Mouse (Mus musculus) retina, postnatal 1 day (tissue): Measurements from ENCODE around the gene Napsa.

Experiments used
- DNase-seq: peaks from one replicate; pipeline ENCODE4 v3.0.0-alpha.2; 2012

Gene Napsa

DNA sequence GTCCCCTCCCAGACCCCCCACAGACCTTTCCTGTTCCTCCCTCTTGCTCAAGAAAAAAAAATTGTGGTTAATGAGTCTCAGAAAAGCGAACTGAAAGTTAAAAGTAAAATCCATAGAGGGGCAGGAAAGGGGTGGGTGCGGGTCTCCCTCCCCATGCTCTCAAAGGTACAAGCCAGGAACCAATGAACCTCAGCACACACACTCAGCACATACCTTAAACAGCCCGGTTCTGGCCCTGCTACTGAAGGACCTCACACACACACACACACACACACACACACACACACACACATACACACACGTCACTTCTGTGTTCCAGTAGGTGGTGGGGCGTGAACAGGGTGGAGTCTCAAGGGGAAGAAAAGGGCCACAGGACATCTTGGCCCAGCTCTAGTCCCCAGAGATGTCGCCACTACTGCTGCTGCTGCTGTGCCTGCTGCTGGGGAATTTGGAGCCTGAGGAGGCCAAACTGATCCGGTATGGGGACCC is at the start of gene Napsa:
Napsa (plus strand) TSS at position 168 of the 489 bp plus-strand sequence.
- DNase-seq, result no peak

DNA sequence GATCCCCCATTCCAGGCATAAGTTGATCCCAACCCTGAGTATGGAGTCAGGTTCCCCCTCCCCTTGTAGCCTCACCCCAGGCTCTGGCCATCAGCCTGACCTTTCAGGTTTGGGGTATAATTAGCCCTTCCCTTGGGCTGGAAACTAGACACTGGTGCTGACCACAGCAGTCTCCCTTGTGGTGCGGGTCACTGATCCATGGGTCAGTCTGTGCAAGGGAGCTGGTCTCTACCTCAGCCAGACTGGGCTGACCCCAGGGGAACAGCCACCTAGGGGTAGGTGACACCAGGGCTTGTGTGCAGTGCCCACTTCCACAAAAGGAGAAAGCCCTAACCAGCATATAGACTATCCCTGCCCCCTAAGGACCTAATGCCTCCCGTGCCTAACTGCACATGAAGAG is 49.1 kb upstream of the Napsa start:
- DNase-seq, result no peak

DNA sequence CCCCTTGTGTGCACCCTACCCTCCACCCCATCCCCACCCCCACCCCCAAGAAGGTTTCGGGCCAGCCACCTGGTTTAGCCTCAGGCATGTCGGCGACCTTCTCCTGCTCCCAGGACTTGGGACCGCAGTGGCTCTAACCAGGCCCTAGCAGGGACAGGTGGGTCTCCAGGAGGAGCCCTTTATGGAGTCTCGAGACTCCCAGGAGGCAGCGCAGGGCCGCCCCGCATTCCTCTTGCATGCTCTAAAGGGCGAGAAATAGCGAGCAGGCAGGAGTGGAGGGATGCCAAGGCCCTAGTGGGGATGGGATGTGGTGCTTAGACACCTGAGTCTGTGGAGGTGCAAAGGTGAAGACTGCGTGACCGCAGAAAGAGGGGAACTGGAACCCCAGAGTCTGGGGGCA is 47.7 kb upstream of the Napsa start, which contains the start of gene Mybpc2:
Mybpc2 (minus strand) TSS at position 155 of the 400 bp plus-strand sequence.
- DNase-seq, result no peak

DNA sequence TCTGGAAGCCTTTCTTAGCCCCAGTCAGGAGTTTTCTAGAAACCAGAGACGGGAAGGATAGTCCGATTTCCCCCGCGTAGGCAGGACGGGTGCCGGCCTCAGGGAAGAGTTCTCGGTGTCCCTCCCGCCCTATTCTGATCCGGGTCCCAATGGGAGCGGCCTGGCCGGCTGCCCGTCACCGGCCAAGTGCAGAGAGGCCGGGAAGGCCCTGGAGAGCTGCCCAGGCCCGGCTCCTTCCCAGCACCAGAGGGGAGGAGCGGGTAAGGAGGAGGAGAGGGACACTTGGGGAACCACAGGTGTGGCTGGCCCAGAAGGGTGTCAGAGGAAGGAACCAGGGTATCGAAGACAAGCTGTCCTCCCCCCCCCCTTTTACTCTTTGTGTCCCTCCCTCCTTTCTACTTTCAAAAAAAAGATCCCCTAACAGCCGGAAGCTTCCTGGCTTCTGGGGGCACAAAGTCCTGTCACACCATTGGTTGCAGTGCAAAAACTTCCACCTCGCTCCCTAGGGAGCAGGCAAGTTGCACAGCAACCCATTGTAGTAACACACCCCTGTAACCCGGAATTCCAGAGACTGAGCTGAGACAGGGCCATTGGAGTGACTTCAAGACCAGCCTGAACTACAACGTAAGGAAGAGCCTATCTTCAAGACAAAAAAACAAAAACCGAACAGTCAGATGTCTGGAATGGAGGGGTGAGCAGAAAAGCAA is 46.9 kb upstream of the Napsa start:
- peak; percentile 53 for DNase-seq

DNA sequence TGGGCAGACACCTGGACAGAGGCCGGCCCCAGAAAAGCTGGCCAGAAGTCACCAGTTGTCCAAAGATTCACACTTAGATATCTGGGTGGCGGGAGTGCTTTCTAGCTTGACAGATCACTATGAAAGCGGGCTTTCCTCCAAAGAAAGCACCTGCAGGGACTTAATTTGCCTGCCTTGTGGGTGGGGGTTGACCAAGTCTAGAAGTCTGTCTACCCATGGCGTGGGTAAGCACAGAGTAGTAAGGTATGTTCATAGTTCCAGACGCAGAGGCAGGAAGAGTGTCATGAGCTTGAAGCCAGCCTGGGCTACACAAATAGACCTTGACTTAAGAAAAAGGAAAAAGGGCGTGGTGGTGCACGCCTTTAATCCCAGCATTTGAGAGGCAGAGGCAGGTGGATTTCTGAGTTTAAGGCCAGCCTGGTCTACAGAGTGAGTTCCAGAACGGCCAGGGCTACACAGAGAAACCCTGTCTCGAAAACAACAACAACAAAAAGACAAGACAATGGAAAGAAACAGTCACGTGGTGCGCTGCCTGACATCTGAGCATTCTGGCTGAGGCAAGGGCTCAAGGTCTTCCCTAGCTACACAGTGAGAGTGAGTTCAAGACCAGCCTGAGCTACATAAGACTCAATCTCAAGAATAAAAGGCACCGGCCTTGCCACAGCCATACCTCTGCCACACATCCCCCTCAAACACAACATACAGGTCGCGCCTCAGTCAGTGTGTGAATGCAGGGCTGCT is 45.6 kb upstream of the Napsa start:
- no peak for DNase-seq

DNA sequence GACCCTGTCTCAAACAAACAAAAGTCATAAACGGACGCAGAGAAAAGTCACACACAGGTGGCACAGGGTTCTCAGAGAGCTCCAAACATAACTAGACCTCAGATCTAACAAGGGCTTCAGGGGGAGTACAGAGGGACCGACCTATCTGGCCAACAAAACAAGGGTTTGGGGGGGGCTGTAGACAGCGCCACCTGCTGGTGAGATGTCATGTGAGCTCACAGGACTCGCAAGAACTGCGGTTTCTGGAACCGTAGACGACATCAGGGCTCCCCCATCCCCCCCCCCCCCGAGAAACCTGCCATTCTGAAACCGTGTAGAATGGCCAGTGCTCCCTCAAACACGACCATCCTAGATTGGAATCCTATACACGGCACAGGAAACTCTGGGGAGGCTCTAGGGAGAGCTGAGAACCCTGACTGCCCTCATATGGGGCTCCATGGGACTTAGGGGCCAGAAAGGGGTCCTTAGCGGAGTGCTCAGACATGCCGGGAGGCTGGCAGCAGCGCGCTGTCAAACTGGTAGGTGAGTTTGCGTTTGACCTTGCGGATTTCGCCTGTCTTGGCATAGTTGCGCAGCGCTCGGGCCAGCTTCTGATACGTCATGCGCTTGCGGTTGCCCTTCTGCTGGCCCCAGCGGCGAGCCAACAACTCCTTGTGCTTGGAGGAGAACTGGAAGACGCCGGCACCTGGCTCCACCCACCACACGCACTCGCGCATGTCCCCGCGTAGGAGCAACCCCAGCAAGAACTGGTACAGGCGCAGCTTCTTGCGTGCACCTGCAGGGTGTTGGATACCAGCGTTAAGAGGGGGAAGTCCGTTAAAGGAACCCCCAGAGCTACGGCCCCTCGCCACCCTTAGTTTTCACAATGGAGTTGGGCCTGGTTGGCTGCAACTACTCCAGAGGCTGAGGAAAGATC is 44.4 kb upstream of the Napsa start:
- peak; percentile 87 for DNase-seq

DNA sequence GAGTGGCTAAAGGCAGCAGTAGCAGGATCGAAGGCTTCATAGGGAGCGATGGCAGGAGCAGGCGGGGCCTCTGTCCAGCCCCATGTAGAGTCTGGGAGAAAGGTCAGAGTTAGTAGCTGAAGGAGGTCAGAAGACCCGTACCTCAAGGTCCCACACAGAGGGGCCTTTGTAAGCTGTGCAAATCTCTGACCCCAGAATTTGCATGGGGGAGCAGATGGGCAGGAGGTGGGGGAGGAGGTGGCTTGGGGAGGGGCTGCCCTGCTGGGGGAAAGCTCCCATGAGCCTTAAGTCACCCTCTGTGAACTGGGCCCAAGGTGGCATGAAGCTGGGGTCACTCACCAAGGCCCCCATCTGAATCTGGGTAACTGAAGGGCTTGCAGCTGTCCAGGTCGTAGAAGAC is 42.7 kb upstream of the Napsa start:
- no peak for DNase-seq

DNA sequence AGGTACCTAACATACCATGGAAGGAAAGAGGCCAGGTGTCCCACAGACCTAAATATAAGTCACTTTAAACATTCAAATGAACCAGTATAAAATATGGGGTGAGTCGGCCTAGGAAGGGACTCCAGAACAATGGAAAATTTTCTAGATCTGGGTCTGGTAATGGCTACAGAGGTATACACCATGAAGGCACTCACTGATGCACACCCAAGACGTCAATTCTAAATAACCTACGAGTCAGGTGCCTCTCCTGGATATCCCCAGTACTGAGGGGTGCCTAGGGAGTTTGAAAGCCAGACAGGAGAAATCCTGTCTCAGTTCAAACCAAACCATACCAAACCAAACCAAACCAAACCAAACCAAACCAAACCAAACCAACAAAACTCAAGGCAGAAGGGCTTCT is 41.7 kb upstream of the Napsa start:
- no peak for DNase-seq

DNA sequence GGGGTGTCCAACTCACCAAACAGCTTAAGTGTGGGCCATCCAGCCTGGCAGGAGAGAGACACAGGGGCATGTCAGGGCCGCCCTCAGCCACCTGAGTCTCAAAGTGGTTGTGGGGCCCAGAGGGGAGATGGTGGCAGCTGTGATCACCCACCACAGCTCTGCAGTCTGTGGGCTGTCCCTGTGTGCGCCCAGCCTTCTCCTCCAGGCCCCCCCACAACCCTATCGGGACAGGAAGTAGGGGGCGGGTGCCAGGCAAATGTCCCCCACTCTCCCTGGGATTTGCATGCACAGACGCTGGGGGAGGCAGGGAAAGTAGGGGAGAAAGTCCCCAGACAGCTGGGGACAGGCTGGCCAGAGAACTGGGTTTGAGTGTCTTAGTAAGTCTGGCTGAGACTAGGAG is 41.0 kb upstream of the Napsa start:
- DNase-seq, result no peak

DNA sequence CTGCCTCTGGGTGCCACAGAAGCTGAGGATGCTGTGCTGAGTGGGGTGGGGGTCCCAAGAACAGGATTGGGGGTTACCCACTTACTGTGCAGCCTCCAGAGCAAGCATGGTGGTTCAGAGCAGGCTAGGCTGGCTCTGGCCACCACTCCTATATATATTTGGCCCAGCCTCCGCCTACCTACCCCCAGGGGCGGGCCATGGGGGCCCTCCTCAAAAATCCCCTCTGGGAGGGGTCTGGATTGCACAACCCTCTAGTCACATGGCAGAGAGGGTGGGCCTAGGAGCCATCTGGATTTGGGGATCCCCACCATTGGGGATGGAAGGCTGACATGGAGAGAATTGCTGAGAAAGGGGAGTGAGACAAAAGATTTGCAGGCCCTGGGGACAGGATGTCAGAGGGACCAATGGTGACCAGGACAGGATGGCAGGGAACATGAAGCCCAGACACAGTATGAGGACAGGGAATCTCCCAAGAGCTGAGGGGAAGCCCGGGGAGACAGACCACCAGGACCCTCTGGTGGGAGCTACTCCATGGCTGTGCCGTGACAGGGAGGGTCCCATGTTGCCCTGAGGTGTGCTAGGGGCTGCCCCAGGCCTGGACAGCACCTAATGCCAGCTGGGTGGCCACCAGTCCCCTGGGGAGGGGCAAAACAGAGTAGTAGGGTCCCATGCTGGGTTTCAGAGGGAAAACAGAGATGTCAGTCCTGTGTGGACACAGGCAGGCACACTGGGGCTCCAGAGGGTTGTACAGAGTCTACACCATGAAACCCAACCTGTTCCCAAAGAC is 40.0 kb upstream of the Napsa start, which contains the start of gene Spib:
Spib (minus strand) TSS at position 126 of the 787 bp plus-strand sequence.
- no peak for DNase-seq

DNA sequence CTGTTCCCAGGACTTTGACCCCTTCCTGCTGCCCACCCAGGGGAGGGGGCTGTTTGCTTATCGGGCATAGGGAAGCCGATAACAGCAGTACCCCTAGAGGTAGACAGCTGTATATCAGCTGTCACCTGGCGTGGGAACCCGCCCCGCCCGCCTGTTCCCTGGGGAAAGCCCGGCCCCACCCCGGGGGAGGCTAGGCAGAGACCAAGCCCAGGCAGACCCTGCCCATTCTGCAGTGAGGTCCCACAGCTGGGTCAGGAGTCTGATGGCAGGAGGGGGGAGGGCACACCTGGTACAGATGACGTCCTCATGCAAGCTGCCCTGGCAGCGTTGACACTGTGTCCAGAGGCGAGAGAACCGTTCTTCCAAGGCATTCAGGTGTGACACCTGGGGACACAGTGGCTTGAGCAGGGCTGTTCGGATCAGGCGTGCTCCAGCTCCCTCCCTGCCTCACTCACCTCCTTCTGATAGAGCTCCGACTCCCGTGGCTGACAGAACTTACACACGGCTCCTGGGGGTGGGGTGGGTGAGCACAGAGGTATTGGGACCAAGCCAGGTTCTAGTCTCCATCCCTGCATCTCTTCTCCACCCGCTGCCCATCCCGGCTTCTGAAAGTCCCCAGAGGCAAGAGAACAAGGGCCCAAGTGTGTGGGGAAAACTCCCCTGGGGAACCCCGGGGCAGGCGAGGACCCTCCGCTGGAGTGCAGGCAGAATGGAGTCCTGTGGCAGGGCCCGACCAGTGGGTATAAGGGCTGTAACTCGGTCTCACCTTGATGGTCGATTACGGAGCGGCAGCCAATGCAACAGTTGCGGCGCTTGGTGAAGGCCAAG is 39.0 kb upstream of the Napsa start:
- DNase-seq, result no peak

DNA sequence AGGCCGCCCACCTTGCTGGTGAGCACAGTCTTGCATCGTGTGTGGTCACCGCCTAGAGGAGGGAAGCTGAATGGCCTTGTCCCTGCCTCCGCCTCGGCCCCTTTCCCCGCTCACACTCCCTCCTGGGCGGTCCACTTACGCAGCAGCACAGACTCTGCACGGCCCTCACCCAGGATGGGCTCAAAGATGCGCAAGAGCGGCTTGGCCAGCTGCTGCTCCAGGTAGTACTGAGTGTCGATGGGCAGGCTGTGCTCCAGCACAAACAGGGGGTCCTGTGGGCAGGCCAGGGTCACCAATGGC is 38.5 kb upstream of the Napsa start:
- DNase-seq, result no peak

DNA sequence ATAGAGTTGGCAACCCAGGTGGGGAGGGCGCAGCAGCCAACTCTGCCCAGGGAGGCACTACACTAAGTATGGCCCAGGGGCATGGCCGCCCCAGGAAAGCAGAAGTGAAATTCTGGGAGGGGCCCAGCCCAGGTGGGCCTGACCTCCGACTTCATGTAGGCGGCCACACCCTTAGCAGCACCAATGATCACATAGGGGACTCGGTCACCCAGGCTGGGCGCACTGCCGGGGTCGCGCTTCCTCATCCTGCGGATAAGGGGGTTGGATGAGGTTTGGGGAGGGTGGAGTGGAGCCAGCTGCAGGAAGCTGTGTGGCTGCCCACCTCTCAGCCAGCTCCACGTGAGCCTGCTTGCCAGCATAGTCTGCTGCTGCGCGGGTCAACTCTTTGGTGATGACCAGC is 37.9 kb upstream of the Napsa start:
- DNase-seq, result no peak

DNA sequence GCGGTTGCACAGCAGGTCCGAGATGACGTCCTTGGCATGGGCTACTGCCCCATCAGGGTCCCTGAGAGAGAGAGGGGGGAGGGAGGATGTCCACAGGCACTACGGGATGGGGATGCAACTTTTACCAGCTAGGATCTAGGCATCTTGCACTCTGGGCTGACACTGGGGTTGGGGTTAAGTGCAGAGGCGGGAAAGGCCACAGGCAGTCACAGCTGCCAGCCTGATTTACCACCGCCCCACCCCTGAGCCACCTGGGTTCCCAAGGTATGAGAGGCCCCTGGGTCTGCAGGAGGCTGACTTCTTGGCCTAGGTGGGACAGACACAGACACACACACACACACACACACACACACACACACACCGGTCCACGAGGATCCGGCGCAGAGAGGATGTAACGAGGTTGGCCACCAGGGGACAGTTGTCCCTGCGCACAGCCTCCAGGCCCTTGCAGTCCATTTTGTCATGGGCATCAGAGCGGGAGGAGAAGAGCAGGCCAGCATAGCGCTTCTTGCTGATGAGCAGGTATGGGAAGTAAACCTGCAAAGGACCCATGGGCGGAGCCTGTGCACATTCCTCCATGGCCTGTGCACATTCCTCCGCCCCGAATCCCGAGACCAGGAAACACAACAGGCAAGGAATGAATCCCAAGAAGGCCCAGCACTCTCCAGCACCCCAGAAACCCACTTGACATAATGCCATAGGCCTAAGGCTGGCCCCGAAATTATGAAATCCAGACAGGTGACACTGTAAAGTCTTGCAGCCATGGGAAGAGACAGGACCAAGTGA is 37.3 kb upstream of the Napsa start:
- DNase-seq, result no peak

DNA sequence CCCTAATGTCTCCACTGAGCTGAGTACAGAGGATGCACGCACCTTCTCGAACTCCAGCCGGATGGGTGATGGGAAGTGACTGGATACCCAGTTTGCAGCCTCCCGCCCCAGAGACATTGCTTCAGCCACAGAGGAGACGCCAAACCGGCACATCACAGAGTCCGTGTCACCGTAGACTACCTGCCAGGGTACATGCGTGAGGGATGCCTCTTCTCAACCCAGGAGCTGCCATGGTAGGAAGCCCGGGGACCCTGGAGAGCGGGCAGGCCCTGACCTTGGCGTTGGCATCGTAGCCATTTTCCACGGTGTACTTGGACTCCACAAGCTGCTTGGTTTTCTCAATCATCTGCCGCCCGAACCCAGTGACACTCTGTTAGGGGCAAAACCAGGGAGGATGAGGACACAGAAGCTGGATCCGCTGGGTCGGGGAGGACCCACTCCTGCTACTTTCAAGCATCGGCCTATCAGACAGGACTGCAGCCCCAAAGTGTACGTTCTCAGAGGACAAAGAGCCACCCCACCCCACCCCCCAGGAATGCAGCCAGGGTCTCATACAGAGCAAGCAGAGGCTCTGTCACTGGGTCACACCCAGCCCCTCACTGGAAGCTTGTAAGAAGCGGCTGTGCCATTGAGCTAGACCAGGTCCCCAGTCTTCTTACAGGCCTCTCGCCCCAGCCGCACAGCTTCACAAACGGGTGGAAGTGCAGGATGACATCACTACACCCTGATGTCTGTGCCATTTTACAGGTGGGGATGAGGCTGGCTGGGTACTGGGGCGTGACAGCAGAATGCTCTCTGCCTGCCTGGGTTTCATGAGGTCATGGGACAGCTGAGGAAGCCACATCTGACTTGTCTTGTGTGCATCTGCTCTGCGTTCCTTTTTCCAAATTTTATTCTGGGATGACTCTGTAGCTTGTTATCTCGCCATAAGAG is 36.3 kb upstream of the Napsa start:
- no peak for DNase-seq

DNA sequence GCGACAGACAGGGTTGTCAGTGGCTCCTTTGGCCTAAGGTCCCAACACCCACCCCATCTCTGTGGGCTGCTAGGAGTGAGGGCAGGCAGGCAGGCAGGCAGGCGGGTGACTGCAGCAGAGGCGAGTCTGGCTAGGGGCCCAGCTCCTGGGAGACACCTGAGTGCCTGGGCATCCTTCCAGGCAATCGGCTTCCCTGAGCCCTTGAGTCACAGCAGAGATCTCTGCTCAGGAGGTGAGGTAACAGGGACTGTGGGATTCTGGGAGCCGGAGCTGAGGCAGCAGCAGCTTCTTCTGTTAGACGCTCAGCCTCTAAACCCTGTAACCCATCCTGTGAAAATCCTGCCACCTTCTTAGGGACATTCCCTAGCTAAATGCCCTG is 35.6 kb upstream of the Napsa start:
- no peak for DNase-seq

DNA sequence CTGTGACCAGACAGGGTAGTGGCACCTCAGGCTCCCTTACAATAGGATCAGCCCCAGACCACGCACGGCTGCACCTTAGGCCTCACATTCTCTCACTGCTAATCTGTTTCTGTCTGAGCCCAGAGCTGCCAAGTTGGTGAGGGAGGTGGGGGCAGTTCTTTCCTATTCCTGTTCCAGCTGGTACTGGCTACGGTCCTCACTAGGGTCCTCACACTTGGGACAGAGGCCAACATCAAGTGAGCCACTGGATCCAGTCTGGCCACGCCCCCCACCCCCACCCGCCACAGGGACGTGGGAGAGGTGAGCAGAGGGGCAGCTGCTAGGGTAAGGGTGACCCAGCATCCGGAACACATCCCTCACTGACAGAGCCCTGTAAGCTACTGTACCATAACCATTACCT is 35.2 kb upstream of the Napsa start:
- DNase-seq, result no peak

DNA sequence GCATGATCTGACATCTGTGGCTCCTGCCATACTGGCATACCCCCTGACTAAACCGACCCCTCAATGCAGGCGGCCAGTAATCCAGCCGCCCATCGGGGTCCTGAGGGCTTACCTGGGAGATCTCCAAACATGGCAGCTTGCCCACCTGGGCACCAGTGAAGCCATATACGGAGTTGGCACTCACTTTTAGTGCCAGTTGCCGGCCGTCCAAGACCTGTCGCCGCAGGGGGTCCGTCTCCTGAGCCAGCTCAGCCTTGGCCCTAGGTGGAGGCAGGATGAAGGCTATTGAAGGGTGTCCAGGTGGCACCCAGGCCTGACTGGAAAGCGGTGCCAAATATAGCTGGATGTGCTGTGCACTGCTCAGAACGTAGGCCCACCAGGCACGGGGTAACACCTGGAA is 34.7 kb upstream of the Napsa start:
- DNase-seq, result no peak

DNA sequence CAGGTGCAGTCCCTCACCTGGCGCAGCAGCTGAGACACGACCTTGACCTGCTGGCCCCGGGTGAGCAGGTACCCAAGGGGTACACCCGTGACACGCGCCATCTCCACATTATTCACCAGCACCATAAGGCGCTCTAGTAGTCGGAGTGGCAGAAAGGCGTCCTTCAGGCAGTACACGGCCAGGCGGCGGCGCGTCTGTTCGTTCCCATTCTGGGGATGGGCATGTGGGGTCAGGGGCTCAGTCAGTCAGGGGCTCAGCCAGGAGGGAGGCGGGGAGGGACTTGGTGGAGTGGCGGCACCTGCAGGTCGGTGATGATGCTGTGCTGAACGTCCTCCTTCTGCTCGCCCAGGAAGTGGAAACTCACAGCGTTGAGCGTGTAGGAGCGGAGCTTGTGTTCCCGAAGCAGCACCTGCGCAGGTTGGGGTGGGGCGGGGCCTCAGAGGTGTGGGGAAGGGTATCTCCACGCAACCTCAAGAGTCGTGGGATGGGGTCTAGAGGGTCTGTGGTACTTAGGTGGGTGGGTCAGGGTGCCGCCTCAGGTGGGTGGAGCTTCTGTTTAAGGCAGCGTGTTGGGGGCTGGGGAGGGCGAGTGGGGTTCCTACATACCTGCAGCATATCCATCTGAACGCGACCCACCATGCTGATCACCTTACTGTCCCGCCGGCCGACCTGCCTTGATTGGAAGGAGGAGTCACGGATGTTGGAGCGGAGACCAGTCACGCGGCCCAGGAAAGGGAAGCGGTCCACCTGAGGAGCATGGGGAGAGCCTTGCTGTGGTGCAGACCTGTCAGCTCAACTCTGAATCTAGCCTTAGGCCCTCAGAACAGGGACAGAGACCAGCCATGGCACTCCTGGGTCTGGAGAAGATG is 33.2 kb upstream of the Napsa start:
- no peak for DNase-seq
